Mouse (Mus musculus) embryonic facial prominence, embryonic 11.5 days (tissue): Measurements from ENCODE around the gene Kcnma1. TPM values are rescaled to one million over a fixed set of nuclear protein-coding genes. Genes with fewer than 3 reads are reported as not detected.

Experiments
- ATAC-seq: fragments of 200-750 bp; cut with Nextera tagmentation; replicated peaks from 2 replicates; pipeline ENCODE4 v1.8.0; 2017; ENCODE audit warnings: low read depth; ENCODE audit not compliant: insufficient number of reproducible peaks, low FRiP score, low TSS enrichment
- DNase-seq: peaks from one replicate; pipeline ENCODE4 v3.0.0-alpha.2; 2015; ENCODE audit warnings: low spot score
- H3K27ac ChIP-seq: fragments of 300-500 bp; sonication (generic); replicated peaks from 2 replicates; pipeline ENCODE4 v1.5.1; 2014; ENCODE audit warnings: mild to moderate bottlenecking, low read depth, low read length, control low read depth
- H3K27me3 ChIP-seq: fragments of 300-500 bp; sonication (generic); 2 replicates; pipeline ENCODE4 v1.6.1; 2014; ENCODE audit warnings: mild to moderate bottlenecking, low read length, moderate library complexity, mixed read lengths; ENCODE audit not compliant: control insufficient read depth, insufficient read depth
- H3K36me3 ChIP-seq: fragments of 300-500 bp; sonication (generic); replicated peaks from 2 replicates; pipeline ENCODE4 v1.6.1; 2014; ENCODE audit warnings: low read depth, mild to moderate bottlenecking, low read length, moderate library complexity, mixed read lengths; ENCODE audit not compliant: control insufficient read depth, insufficient read depth
- H3K4me1 ChIP-seq: fragments of 300-500 bp; sonication (generic); 2 replicates; pipeline ENCODE4 v1.6.1; 2014; ENCODE audit warnings: low read length, mixed read lengths; ENCODE audit not compliant: control insufficient read depth, insufficient read depth
- H3K4me2 ChIP-seq: fragments of 300-500 bp; sonication (generic); 2 replicates; pipeline ENCODE4 v1.6.1; 2014; ENCODE audit warnings: low read depth, mild to moderate bottlenecking, control low read depth, low read length, moderate library complexity
- H3K4me3 ChIP-seq: fragments of 300-500 bp; sonication (generic); 2 replicates; pipeline ENCODE4 v1.5.1; 2014; ENCODE audit warnings: low read depth, low read length, control low read depth
- H3K9ac ChIP-seq: fragments of 300-500 bp; sonication (generic); replicated peaks from 2 replicates; pipeline ENCODE4 v1.6.1; 2014; ENCODE audit warnings: mild to moderate bottlenecking, control low read depth, low read length
- H3K9me3 ChIP-seq: fragments of 300-500 bp; sonication (generic); replicated peaks from 2 replicates; pipeline ENCODE4 v1.6.1; 2016; ENCODE audit warnings: mild to moderate bottlenecking, low read length, inconsistent platforms, mixed read lengths; ENCODE audit not compliant: control insufficient read depth
- WGBS: fragments of 180-500 bp; shearing (Covaris S2); extraction: QIAGEN DNeasy Blood & Tissue Kit; methylation state at CpG from one replicate; pipeline ENCODE4 v1.1.7; 2014; 5-methylcytosine and 5-hydroxymethylcytosine counted together
- polyA plus RNA-seq: library from polyadenylated mRNA; unstranded; fragments of >200 nt; fragmentation: Nextera tagmentation; extraction: Ambion mirVana; gene quantifications from 2 replicates; pipeline ENCODE4 v1.2.1, GENCODE M21; 2014

The Kcnma1 gene
- polyA plus RNA-seq, 1 experiment from 2014 or later = 0.87 TPM

DNA sequence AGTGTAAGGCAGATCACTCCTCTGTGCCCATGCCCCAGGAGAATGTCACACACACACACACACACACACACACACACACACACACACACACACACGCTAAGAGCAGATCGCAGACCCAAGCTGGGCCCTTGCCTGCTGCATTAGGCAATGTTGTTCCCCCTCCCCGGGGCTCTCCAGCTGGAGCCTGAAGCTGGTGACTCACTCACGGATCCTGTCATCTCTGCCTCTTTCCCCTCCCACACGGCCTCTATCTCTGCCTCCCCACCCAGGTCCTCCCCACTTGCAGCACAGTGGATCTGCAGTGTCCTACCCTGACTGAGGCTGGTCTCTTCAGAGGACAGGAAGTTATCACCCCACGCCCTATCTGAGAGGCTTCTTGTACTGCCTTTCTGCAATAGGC is 128.8 kb downstream of the Kcnma1 start:
- Histone ChIP-seq H3K27ac (no peak overlapping the region), H3K4me1 (no peaks in the 10 kb centered on the region), H3K4me2 (no peak overlapping the region), H3K9ac (no peak overlapping the region), H3K4me3 (no peak overlapping the region), H3K9me3 (no peaks in the 10 kb centered on the region), H3K27me3 (no peaks in the 10 kb centered on the region), H3K36me3 (no peaks in the 10 kb centered on the region)
- 62% methylated on average over 6 of the region's 6 CpGs for WGBS
- DNase-seq (no peak), ATAC-seq (no peak)

GRCm38 (mm10) chr14:23885071-23885470 is 129.2 kb downstream of the Kcnma1 start:
- 89% methylated on average over 4 of the region's 4 CpGs for WGBS
- H3K9me3 ChIP-seq = no peaks in the 10 kb centered on the region
- H3K27me3 ChIP-seq = no peaks in the 10 kb centered on the region
- no peaks in the 10 kb centered on the region for H3K4me1 ChIP-seq
- no peaks in the 10 kb centered on the region for H3K36me3 ChIP-seq
- H3K27ac ChIP-seq = no peak overlapping the region
- no peak for DNase-seq
- no peak overlapping the region for H3K9ac ChIP-seq
- no peak overlapping the region for H3K4me2 ChIP-seq
- no peak for ATAC-seq
- no peak overlapping the region for H3K4me3 ChIP-seq

- Histone ChIP-seq H3K4me1 (no peaks in the 10 kb centered on the region; the same call in 1 of the 2 replicates), H3K36me3 (no peaks in the 10 kb centered on the region), H3K4me2 (no peak overlapping the region), H3K9me3 (no peaks in the 10 kb centered on the region), H3K4me3 (no peak overlapping the region), H3K9ac (no peak overlapping the region), H3K27me3 (no peaks in the 10 kb centered on the region), H3K27ac (no peak overlapping the region)
- no peak for DNase-seq
- ATAC-seq = no peak
- 78% methylated on average over 1 of the region's 1 CpGs for WGBS
Observed at GRCm38 (mm10) chr14:23882001-23882400, 132.3 kb downstream of the Kcnma1 start.

DNA sequence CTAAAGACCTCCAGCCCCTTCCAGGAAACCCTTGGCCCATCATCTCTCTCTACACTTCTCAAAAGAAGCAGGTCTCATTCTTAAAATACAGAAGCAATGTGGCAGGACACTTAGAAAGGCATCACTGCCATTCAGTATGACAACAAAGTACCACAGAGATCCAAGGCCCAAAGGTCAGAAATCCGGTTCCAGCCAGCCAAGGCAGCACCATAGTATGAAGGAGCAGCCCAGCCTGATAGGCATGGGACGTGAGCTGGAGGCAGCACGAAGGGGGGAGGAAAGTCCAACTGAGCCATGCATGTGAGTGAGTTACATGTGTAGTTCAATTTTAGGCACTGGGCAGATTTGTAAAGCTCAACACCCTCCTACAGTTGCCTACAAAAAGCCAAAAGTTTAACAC is 135.0 kb downstream of the Kcnma1 start:
- WGBS = 82% methylated on average over 3 of the region's 3 CpGs
- H3K27me3 ChIP-seq = no peaks in the 10 kb centered on the region
- ATAC-seq = no peak
- DNase-seq = no peak
- no peak overlapping the region for H3K27ac ChIP-seq
- no peaks in the 10 kb centered on the region for H3K9me3 ChIP-seq
- no peak overlapping the region for H3K9ac ChIP-seq
- H3K4me1 ChIP-seq = no peaks in the 10 kb centered on the region; the same call in 1 of the 2 replicates
- no peak overlapping the region for H3K4me3 ChIP-seq
- no peaks in the 10 kb centered on the region for H3K36me3 ChIP-seq
- no peak overlapping the region for H3K4me2 ChIP-seq

DNA sequence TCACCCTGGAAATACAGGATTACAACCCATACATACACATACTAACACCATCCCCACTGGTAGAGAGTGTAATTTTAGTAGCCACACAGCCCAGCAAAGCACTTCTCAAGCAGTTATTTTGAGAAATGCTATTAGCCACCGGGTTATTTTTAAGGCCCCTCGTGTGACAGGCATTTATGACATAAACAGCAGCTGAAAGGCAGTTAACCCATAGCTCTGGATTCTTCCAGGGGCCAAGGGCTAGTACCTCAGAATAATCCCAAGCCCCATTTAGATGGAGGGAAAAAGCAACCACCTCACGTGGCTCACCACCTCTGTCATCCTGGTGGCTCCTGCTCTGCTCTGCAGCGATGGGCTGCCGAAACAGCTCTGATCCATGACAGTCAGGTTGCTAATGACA is 136.7 kb downstream of the Kcnma1 start:
- H3K36me3 ChIP-seq = no peaks in the 10 kb centered on the region
- DNase-seq = no peak
- no peak for ATAC-seq
- WGBS = 88% methylated on average over 5 of the region's 5 CpGs
- H3K9me3 ChIP-seq = no peaks in the 10 kb centered on the region
- H3K27ac ChIP-seq = no peak overlapping the region
- no peak overlapping the region for H3K4me3 ChIP-seq
- no peak overlapping the region for H3K9ac ChIP-seq
- H3K27me3 ChIP-seq = no peaks in the 10 kb centered on the region
- H3K4me1 ChIP-seq = no peaks in the 10 kb centered on the region; the same call in 1 of the 2 replicates
- no peak overlapping the region for H3K4me2 ChIP-seq

DNA sequence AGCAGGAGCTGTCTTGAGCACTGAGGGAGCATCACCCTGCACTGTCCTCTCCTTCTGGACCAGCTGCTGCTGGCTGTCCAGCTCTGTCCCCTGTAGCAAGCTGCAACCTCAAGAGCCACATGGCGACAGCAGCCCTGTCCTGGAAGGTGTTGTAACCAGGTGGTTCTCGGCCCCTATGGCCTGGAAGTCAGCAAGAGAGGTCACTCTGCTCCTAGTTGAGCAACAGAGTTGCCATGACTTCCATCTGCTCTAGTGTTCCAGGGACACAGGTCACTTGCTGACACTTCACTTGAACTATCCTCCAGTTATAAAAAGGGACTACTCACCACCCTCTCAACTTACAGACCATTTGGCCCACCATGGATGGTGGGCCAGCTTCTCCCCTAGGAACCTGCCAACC is 139.7 kb downstream of the Kcnma1 start:
- WGBS = 77% methylated on average over 2 of the region's 2 CpGs

GRCm38 (mm10) chr14:23857034-23857433 is 157.3 kb downstream of the Kcnma1 start:
- H3K9me3 ChIP-seq = no peaks in the 10 kb centered on the region
- no peak overlapping the region for H3K9ac ChIP-seq
- no peak overlapping the region for H3K4me2 ChIP-seq
- H3K4me3 ChIP-seq = no peak overlapping the region
- ATAC-seq = no peak
- H3K36me3 ChIP-seq = no peaks in the 10 kb centered on the region
- no peak for DNase-seq
- no peaks in the 10 kb centered on the region for H3K27me3 ChIP-seq
- no peaks in the 10 kb centered on the region for H3K4me1 ChIP-seq
- WGBS = 88% methylated on average over 4 of the region's 4 CpGs
- H3K27ac ChIP-seq = no peak overlapping the region

More for the DNA sequence above, 139.7 kb downstream of the Kcnma1 start:
- Histone ChIP-seq H3K4me2 (no peak overlapping the region), H3K36me3 (no peaks in the 10 kb centered on the region), H3K27ac (no peak overlapping the region), H3K4me1 (no peaks in the 10 kb centered on the region; the same call in 1 of the 2 replicates), H3K4me3 (no peak overlapping the region), H3K9ac (no peak overlapping the region), H3K27me3 (no peaks in the 10 kb centered on the region), H3K9me3 (no peaks in the 10 kb centered on the region)
- DNase-seq (no peak), ATAC-seq (no peak)

DNA sequence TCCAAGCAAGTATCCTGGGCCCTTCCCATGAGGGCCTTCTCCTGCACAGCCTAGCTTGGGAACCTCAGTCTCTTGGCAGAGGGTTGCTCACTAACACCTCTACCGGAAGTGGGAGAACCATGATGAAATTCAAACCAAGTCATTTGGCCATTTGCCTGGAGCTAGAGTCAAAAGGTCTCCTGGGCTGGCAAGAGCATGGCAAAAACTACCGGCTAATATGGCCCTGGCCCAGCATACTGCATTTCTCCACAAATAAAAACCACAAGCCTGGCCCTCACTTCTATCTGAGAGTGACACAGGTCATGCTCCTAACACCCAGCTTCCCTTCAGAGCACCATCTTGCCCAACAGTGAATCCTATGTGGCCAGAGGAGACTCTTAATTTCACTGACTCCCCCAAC is 159.3 kb downstream of the Kcnma1 start:
- Histone ChIP-seq H3K27ac (no peak overlapping the region), H3K9ac (no peak overlapping the region), H3K36me3 (no peaks in the 10 kb centered on the region), H3K4me1 (no peaks in the 10 kb centered on the region), H3K27me3 (no peaks in the 10 kb centered on the region), H3K4me3 (no peak overlapping the region), H3K9me3 (no peaks in the 10 kb centered on the region), H3K4me2 (no peak overlapping the region)
- no peak for DNase-seq
- ATAC-seq = no peak
- 81% methylated on average over 2 of the region's 2 CpGs for WGBS
